Mouse (Mus musculus): Measurements from ENCODE around the gene Sec13. TPM values are rescaled to one million over a fixed set of nuclear protein-coding genes. Genes with fewer than 3 reads are reported as not detected.

Gene Sec13
- polyA plus RNA-seq, 1 experiment from 2014 or later, result 231 TPM

DNA sequence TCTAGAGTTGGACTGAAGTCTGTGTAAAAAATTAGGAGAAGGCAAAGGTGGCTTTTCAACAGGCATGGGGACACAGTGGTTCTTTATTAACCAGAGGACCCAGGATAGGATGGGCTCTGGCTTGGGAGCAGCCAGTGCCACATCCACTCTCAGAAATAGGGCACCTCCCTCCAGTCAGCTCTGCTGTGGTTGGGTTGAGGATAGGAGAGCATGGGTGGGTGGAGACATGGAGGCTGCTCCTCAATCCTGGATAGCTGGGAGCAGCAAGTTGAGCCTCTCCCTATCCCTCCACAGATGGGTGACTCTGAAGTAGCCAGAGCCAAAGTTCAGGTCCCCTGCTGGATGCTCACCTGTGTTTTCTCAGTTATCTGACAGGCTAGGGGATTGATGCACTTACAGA lies 4.6 kb upstream of the Sec13 start:
- Histone ChIP-seq H3K27ac (ENCODE audit: low read length) (no peak overlapping the region), H3K9me3 (ENCODE audit: control insufficient read depth, low read length) (no peaks in the 10 kb centered on the region), H3K27me3 (replicated peaks; ENCODE audit: control insufficient read depth, insufficient read depth, low read length) (no peaks in the 10 kb centered on the region), H3K9ac (replicated peaks; ENCODE audit: low read depth, low read length) (no peak overlapping the region), H3K36me3 (ENCODE audit: control insufficient read depth, insufficient read depth) (peaks cover 7% of the 10 kb centered on the region), H3K4me2 (ENCODE audit: low read length) (no peak overlapping the region), H3K4me3 (replicated peaks; ENCODE audit: low read length) (no peak overlapping the region), H3K4me1 (replicated peaks; ENCODE audit: control insufficient read depth, insufficient read depth, low read length) (peaks cover 11% of the 10 kb centered on the region)
- ATAC-seq, result no peak

- Histone ChIP-seq H3K27me3 (replicated peaks; ENCODE audit: control insufficient read depth, insufficient read depth, low read length) (no peaks in the 10 kb centered on the region), H3K36me3 (ENCODE audit: control insufficient read depth, insufficient read depth) (0 out of 2 replicates have a peak, but pooled peaks cover 3% of the 10 kb centered on the region), H3K4me2 (ENCODE audit: low read length) (no peak overlapping the region), H3K4me1 (replicated peaks; ENCODE audit: control insufficient read depth, insufficient read depth, low read length) (peaks cover 20% of the 10 kb centered on the region), H3K27ac (ENCODE audit: low read length) (no peak overlapping the region), H3K4me3 (replicated peaks; ENCODE audit: low read length) (no peak overlapping the region), H3K9ac (replicated peaks; ENCODE audit: low read depth, low read length) (no peak overlapping the region), H3K9me3 (ENCODE audit: control insufficient read depth, low read length) (no peaks in the 10 kb centered on the region)
- ATAC-seq, result no peak
- WGBS, result 53% methylated on average over 1 of the region's 1 CpGs
Observed at GRCm38 (mm10) chr6:113743111-113743510, 2.6 kb upstream of the Sec13 start.

DNA sequence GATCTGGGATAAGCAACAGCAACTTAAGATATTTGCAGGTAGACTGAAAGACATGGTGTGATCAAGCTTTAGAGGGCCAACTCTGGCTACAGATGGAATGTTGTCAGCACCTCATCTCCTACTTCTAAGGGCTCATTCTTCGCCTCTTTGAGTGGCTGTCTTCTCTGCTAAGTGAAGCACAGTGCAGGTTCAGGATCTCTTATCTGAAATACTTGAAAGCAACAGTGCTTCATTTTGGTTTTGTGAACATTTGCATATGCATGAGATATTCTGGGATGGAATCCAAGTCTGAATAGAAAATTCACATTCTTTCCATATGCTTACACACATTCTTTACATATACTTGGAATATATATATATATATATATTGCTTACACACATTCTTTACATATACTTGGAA lies 1.8 kb upstream of the Sec13 start:
- Histone ChIP-seq H3K4me3 (replicated peaks; ENCODE audit: low read length) (no peak overlapping the region), H3K9ac (replicated peaks; ENCODE audit: low read depth, low read length) (no peak overlapping the region), H3K27me3 (replicated peaks; ENCODE audit: control insufficient read depth, insufficient read depth, low read length) (no peaks in the 10 kb centered on the region), H3K36me3 (ENCODE audit: control insufficient read depth, insufficient read depth) (peaks cover 6% of the 10 kb centered on the region; the same call in 1 of the 2 replicates), H3K4me1 (replicated peaks; ENCODE audit: control insufficient read depth, insufficient read depth, low read length) (peaks cover 20% of the 10 kb centered on the region), H3K9me3 (ENCODE audit: control insufficient read depth, low read length) (no peaks in the 10 kb centered on the region), H3K27ac (ENCODE audit: low read length) (peak overlapping the region; percentile 51; the same call in 1 of the 2 replicates), H3K4me2 (ENCODE audit: low read length) (no peak overlapping the region)
- WGBS, result 71% methylated on average over 1 of the region's 1 CpGs
- ATAC-seq, result 0 out of 2 replicates have a peak, but pooled peaks have one; percentile 22

DNA sequence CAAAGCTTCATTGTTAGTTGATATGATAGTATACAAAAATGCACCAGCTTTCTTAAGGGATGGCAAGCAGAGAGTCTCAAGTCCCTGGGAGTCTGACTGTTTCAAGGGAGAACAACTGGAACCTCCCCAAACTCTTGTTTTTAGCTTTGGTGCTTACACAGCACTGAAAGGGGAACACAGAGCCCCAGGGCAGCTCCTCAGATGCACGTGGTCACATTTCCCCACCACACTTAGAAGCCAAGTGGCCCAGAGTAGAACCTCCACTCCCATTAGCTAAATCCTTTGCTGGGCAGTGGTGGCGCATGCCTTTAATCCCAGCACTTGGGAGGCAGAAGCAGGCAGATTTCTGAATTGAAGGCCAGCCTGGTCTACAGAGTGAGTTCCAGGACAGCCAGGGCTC lies 882 bp upstream of the Sec13 start:
- peaks cover 4% of the 10 kb centered on the region; the same call in 1 of the 2 replicates for H3K36me3 ChIP-seq (ENCODE audit: control insufficient read depth, insufficient read depth)
- H3K27ac ChIP-seq (ENCODE audit: low read length), result peak overlapping the region; percentile 20; the same call in 1 of the 2 replicates
- H3K4me2 ChIP-seq (ENCODE audit: low read length), result no peak overlapping the region
- no peaks in the 10 kb centered on the region for H3K9me3 ChIP-seq (ENCODE audit: control insufficient read depth, low read length)
- no peak overlapping the region for H3K9ac ChIP-seq (replicated peaks; ENCODE audit: low read depth, low read length)
- H3K27me3 ChIP-seq (replicated peaks; ENCODE audit: control insufficient read depth, insufficient read depth, low read length), result no peaks in the 10 kb centered on the region
- H3K4me3 ChIP-seq (replicated peaks; ENCODE audit: low read length), result no peak overlapping the region
- WGBS, result 75% methylated on average over 2 of the region's 2 CpGs
- peaks cover 20% of the 10 kb centered on the region for H3K4me1 ChIP-seq (replicated peaks; ENCODE audit: control insufficient read depth, insufficient read depth, low read length)
- ATAC-seq, result no peak

DNA sequence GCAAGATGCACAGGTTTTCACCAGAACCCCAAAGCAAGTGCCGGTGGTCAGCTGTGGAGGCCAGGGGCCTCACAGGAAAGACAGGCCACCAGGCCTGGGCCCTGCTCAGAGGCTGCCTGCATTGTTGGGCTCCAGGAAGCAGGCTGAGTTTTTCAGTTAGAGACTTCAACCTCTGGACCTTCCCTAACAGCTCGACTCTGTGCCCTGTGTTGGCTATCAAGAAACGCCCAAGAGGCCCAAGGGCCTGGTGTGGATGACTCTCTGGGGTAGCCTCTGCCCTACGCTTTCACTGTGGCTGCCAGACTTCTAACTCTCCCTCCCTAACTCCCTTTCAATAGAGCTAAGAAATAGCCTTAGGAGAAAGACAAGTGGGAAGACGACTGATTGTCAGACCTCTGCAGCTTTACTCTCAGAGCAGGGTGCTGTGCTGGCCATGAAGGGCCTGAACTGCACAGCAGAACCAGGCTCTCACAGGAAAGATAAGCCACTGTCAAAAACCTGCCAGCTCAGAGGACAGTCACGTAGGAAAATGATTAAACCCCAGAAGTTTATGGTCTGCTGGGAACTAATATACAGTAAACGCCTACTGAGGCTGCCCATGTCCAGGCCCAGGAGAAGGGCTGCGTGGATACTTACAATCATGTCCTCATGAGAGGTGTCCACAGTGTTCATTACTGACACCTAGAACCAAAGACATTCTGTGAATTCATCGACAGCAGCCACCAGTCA lies 3.1 kb downstream of the Sec13 start:
- Histone ChIP-seq H3K36me3 (ENCODE audit: control insufficient read depth, insufficient read depth) (peaks cover 21% of the 10 kb centered on the region), H3K4me3 (replicated peaks; ENCODE audit: low read length) (no peak overlapping the region)
- 90% methylated on average over 9 of the region's 9 CpGs for WGBS

DNA sequence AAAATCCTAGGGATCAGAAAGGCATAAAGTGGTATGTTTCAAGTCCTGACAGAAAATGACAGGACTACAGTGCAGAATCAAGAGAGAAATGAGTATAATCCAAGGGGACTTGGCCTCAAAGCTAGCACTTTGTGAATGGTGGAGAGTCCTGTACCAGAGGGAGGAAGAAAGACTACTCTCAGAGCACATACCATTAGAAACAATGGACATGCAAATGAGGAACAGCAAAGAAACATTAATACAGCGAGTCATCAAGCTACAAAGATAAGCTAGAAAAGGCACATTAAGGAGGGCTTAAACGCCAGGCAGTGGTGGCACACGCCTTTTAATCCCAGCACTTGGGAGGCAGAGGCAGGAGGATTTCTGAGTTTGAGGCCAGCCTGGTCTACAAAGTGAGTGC lies 9.2 kb downstream of the Sec13 start:
- Histone ChIP-seq H3K9ac (replicated peaks; ENCODE audit: low read depth, low read length) (no peak overlapping the region), H3K27me3 (replicated peaks; ENCODE audit: control insufficient read depth, insufficient read depth, low read length) (no peaks in the 10 kb centered on the region), H3K4me3 (replicated peaks; ENCODE audit: low read length) (no peak overlapping the region), H3K9me3 (ENCODE audit: control insufficient read depth, low read length) (no peaks in the 10 kb centered on the region), H3K4me2 (ENCODE audit: low read length) (no peak overlapping the region), H3K27ac (ENCODE audit: low read length) (no peak overlapping the region), H3K4me1 (replicated peaks; ENCODE audit: control insufficient read depth, insufficient read depth, low read length) (no peaks in the 10 kb centered on the region), H3K36me3 (ENCODE audit: control insufficient read depth, insufficient read depth) (peaks cover 42% of the 10 kb centered on the region)
- ATAC-seq, result no peak
- 90% methylated on average over 3 of the region's 3 CpGs for WGBS

More for the DNA sequence above, 3.1 kb downstream of the Sec13 start:
- Histone ChIP-seq H3K27ac (ENCODE audit: low read length) (no peak overlapping the region), H3K4me2 (ENCODE audit: low read length) (no peak overlapping the region), H3K9ac (replicated peaks; ENCODE audit: low read depth, low read length) (no peak overlapping the region), H3K27me3 (replicated peaks; ENCODE audit: control insufficient read depth, insufficient read depth, low read length) (no peaks in the 10 kb centered on the region), H3K9me3 (ENCODE audit: control insufficient read depth, low read length) (no peaks in the 10 kb centered on the region), H3K4me1 (replicated peaks; ENCODE audit: control insufficient read depth, insufficient read depth, low read length) (peaks cover 16% of the 10 kb centered on the region)
- ATAC-seq, result no peak

DNA sequence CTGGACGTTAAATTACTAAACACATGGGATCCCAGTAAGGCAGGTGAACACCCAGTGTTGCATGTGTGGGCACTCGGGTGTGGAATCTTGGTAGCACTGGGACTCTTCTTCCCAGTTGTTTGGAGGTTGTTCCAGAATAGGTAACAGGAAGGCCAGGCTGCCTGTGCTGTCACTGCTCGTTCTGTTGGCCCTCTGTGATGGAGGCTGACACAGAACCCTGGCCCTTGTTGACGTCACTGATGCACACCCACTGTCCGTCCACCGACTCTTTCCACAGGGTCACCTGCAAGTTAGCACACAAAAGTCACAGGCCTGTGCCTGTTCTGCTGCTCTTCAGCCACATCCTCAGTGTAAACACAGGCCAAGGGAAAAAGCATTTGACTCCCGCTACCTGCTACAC lies 12.4 kb downstream of the Sec13 start:
- 91% methylated on average over 7 of the region's 7 CpGs for WGBS
- ATAC-seq, result no peak
- H3K27ac ChIP-seq (ENCODE audit: low read length), result no peak overlapping the region
- H3K36me3 ChIP-seq (ENCODE audit: control insufficient read depth, insufficient read depth), result peaks cover 30% of the 10 kb centered on the region
- H3K9me3 ChIP-seq (ENCODE audit: control insufficient read depth, low read length), result no peaks in the 10 kb centered on the region
- H3K4me3 ChIP-seq (replicated peaks; ENCODE audit: low read length), result no peak overlapping the region
- no peaks in the 10 kb centered on the region for H3K4me1 ChIP-seq (replicated peaks; ENCODE audit: control insufficient read depth, insufficient read depth, low read length)
- no peaks in the 10 kb centered on the region for H3K27me3 ChIP-seq (replicated peaks; ENCODE audit: control insufficient read depth, insufficient read depth, low read length)
- no peak overlapping the region for H3K9ac ChIP-seq (replicated peaks; ENCODE audit: low read depth, low read length)
- H3K4me2 ChIP-seq (ENCODE audit: low read length), result no peak overlapping the region

DNA sequence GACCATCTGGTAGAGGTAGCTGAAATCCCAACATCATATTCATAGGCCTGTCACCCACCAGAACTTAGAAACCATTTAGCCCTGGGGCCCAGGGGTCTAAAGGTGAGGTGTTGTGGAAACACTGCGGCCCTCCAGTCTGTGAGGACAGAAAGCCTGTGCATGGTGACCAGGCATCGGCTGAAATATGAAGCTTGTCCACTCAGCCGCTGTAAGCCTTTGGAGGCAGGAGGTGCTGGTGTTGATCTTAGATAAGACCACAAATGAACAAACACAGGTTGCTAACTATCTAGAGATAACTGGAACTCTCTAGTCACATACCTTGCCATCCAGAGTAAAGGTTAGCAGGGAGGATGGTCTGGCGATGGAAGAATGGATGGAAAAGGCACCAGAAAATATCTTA lies 19.5 kb downstream of the Sec13 start:
- Histone ChIP-seq H3K9ac (replicated peaks; ENCODE audit: low read depth, low read length) (no peak overlapping the region), H3K4me2 (ENCODE audit: low read length) (no peak overlapping the region), H3K4me1 (replicated peaks; ENCODE audit: control insufficient read depth, insufficient read depth, low read length) (no peaks in the 10 kb centered on the region), H3K27ac (ENCODE audit: low read length) (no peak overlapping the region), H3K36me3 (ENCODE audit: control insufficient read depth, insufficient read depth) (peaks cover 6% of the 10 kb centered on the region; the same call in 1 of the 2 replicates), H3K9me3 (ENCODE audit: control insufficient read depth, low read length) (no peaks in the 10 kb centered on the region), H3K27me3 (replicated peaks; ENCODE audit: control insufficient read depth, insufficient read depth, low read length) (no peaks in the 10 kb centered on the region), H3K4me3 (replicated peaks; ENCODE audit: low read length) (no peak overlapping the region)
- 95% methylated on average over 4 of the region's 4 CpGs for WGBS
- no peak for ATAC-seq

- no peak within 1 kb of the TSS for H3K4me2 ChIP-seq (ENCODE audit: low read length)
- H3K9me3 ChIP-seq (ENCODE audit: control insufficient read depth, low read length), result no peaks in the 10 kb centered on the region
- H3K4me1 ChIP-seq (replicated peaks; ENCODE audit: control insufficient read depth, insufficient read depth, low read length), result no peaks in the 10 kb centered on the region
- 94% methylated on average over 3 of the region's 3 CpGs for WGBS
- ATAC-seq, result no peak
- no peak within 1 kb of the TSS for H3K9ac ChIP-seq (replicated peaks; ENCODE audit: low read depth, low read length)
- no peak within 1 kb of the TSS for H3K4me3 ChIP-seq (replicated peaks; ENCODE audit: low read length)
- no peaks in the 10 kb centered on the region for H3K27me3 ChIP-seq (replicated peaks; ENCODE audit: control insufficient read depth, insufficient read depth, low read length)
- peaks cover 9% of the 10 kb centered on the region for H3K36me3 ChIP-seq (ENCODE audit: control insufficient read depth, insufficient read depth)
- no peak within 1 kb of the TSS for H3K27ac ChIP-seq (ENCODE audit: low read length)
Observed at GRCm38 (mm10) chr6:113719878-113720277, 20.7 kb downstream of the Sec13 start, which contains the start of gene Ghrl. Ghrl (minus strand) TSS chr6:113719880.
